Mouse (Mus musculus) forebrain, embryonic 15.5 days (tissue): ENCODE data around the gene Slco3a1. TPM values are rescaled to one million over a fixed set of nuclear protein-coding genes. Genes with fewer than 3 reads are reported as not detected.
A peak's percentile ranks its signal among the peaks of the same experiment; 100 is the strongest.

ENCODE experiments used
- ATAC-seq: fragments of 200-750 bp; cut with Nextera tagmentation; replicated peaks from 2 replicates; pipeline ENCODE4 v1.8.0; 2017; ENCODE audit warnings: mild to moderate bottlenecking, moderate TSS enrichment, moderate library complexity
- H3K27ac ChIP-seq: fragments of 300-500 bp; sonication (generic); replicated peaks from 2 replicates; pipeline ENCODE4 v1.5.1; 2015; ENCODE audit warnings: mild to moderate bottlenecking, inconsistent platforms
- H3K27me3 ChIP-seq: fragments of 300-500 bp; sonication (generic); 2 replicates; pipeline ENCODE4 v1.6.1; 2015; ENCODE audit warnings: inconsistent platforms
- H3K36me3 ChIP-seq: fragments of 300-500 bp; sonication (generic); 2 replicates; pipeline ENCODE4 v1.6.1; 2015; ENCODE audit warnings: mild to moderate bottlenecking, inconsistent platforms
- H3K4me1 ChIP-seq: fragments of 300-500 bp; sonication (generic); 2 replicates; pipeline ENCODE4 v1.6.1; 2015; ENCODE audit warnings: inconsistent platforms
- H3K4me2 ChIP-seq: fragments of 300-500 bp; sonication (generic); replicated peaks from 2 replicates; pipeline ENCODE4 v1.6.1; 2015; ENCODE audit warnings: mild to moderate bottlenecking, inconsistent platforms
- H3K4me3 ChIP-seq: fragments of 300-500 bp; sonication (generic); 2 replicates; pipeline ENCODE4 v1.5.1; 2015; ENCODE audit warnings: mild to moderate bottlenecking, inconsistent platforms
- H3K9ac ChIP-seq: fragments of 300-500 bp; sonication (generic); replicated peaks from 2 replicates; pipeline ENCODE4 v1.6.1; 2015; ENCODE audit warnings: mild to moderate bottlenecking, inconsistent platforms
- H3K9me3 ChIP-seq: fragments of 300-500 bp; sonication (generic); 2 replicates; pipeline ENCODE4 v1.6.1; 2016; ENCODE audit warnings: inconsistent platforms
- WGBS: fragments of 180-500 bp; shearing (Covaris S2); methylation state at CpG from one replicate; pipeline ENCODE4 v1.1.7; 2015; ENCODE audit warnings: mixed read lengths; 5-methylcytosine and 5-hydroxymethylcytosine counted together
- polyA plus RNA-seq: library from polyadenylated mRNA; unstranded; fragments of >200 nt; fragmentation: Nextera tagmentation; extraction: Ambion mirVana; gene quantifications from 2 replicates; pipeline ENCODE4 v1.2.1, GENCODE M21; 2015

Gene Slco3a1
- polyA plus RNA-seq, 1 experiment from 2014 or later, result 21.1 TPM

- no peak overlapping the region for H3K4me2 ChIP-seq
- no peak overlapping the region for H3K9ac ChIP-seq
- ATAC-seq, result 0 out of 2 replicates have a peak, but pooled peaks have one; percentile 29
- no peaks in the 10 kb centered on the region for H3K9me3 ChIP-seq
- WGBS, result 60% methylated on average over 7 of the region's 7 CpGs
- no peak overlapping the region for H3K4me3 ChIP-seq
- H3K27me3 ChIP-seq, result no peaks in the 10 kb centered on the region
- peaks cover 17% of the 10 kb centered on the region; the same call in 1 of the 2 replicates for H3K4me1 ChIP-seq
- H3K36me3 ChIP-seq, result no peaks in the 10 kb centered on the region
- H3K27ac ChIP-seq, result 0 out of 2 replicates have a peak overlapping the region, but pooled peaks have one; percentile 34
These were observed 206.2 kb downstream of the Slco3a1 start for GRCm38 (mm10) chr7:74348318-74348890.

- Histone ChIP-seq H3K9ac (no peak overlapping the region), H3K27me3 (no peaks in the 10 kb centered on the region), H3K4me1 (peaks cover 17% of the 10 kb centered on the region; the same call in 1 of the 2 replicates)
These were observed 207.6 kb downstream of the Slco3a1 start for GRCm38 (mm10) chr7:74347026-74347425.

GRCm38 (mm10) chr7:74346451-74346850 is 208.1 kb downstream of the Slco3a1 start:
- Histone ChIP-seq H3K36me3 (no peaks in the 10 kb centered on the region), H3K27ac (no peak overlapping the region), H3K27me3 (no peaks in the 10 kb centered on the region), H3K9ac (no peak overlapping the region), H3K9me3 (no peaks in the 10 kb centered on the region), H3K4me2 (no peak overlapping the region), H3K4me3 (no peak overlapping the region), H3K4me1 (peaks cover 17% of the 10 kb centered on the region; the same call in 1 of the 2 replicates)
- no peak for ATAC-seq
- 64% methylated on average over 3 of the region's 3 CpGs for WGBS

More at GRCm38 (mm10) chr7:74347026-74347425, 207.6 kb downstream of the Slco3a1 start:
- Histone ChIP-seq H3K4me3 (no peak overlapping the region), H3K27ac (no peak overlapping the region), H3K36me3 (no peaks in the 10 kb centered on the region), H3K9me3 (no peaks in the 10 kb centered on the region), H3K4me2 (no peak overlapping the region)
- WGBS, result 77% methylated on average over 9 of the region's 9 CpGs
- no peak for ATAC-seq

GRCm38 (mm10) chr7:74341149-74341805 is 213.3 kb downstream of the Slco3a1 start:
- Histone ChIP-seq H3K9me3 (no peaks in the 10 kb centered on the region), H3K4me3 (no peak overlapping the region), H3K27me3 (no peaks in the 10 kb centered on the region), H3K4me1 (no peaks in the 10 kb centered on the region), H3K9ac (no peak overlapping the region), H3K4me2 (no peak overlapping the region), H3K27ac (no peak overlapping the region), H3K36me3 (no peaks in the 10 kb centered on the region)
- WGBS, result 55% methylated on average over 4 of the region's 4 CpGs
- no peak for ATAC-seq

GRCm38 (mm10) chr7:74340419-74340954 is 214.1 kb downstream of the Slco3a1 start:
- Histone ChIP-seq H3K4me1 (no peaks in the 10 kb centered on the region), H3K4me3 (no peak overlapping the region), H3K36me3 (no peaks in the 10 kb centered on the region), H3K27ac (no peak overlapping the region), H3K27me3 (no peaks in the 10 kb centered on the region), H3K4me2 (no peak overlapping the region), H3K9ac (no peak overlapping the region), H3K9me3 (no peaks in the 10 kb centered on the region)
- no peak for ATAC-seq
- WGBS, result 91% methylated on average over 8 of the region's 8 CpGs

- ATAC-seq, result no peak
- WGBS, result 82% methylated on average over 6 of the region's 6 CpGs
These were observed 216.7 kb downstream of the Slco3a1 start for GRCm38 (mm10) chr7:74337677-74338420.

GRCm38 (mm10) chr7:74332323-74332722 is 222.3 kb downstream of the Slco3a1 start:
- no peak overlapping the region for H3K27ac ChIP-seq
- peaks cover 8% of the 10 kb centered on the region; the same call in 1 of the 2 replicates for H3K4me1 ChIP-seq
- ATAC-seq, result no peak
- WGBS, result 69% methylated on average over 3 of the region's 3 CpGs
- H3K9ac ChIP-seq, result no peak overlapping the region
- no peaks in the 10 kb centered on the region for H3K9me3 ChIP-seq
- H3K27me3 ChIP-seq, result no peaks in the 10 kb centered on the region
- no peak overlapping the region for H3K4me3 ChIP-seq
- H3K4me2 ChIP-seq, result no peak overlapping the region
- H3K36me3 ChIP-seq, result no peaks in the 10 kb centered on the region

More at GRCm38 (mm10) chr7:74337677-74338420, 216.7 kb downstream of the Slco3a1 start:
- no peak overlapping the region for H3K9ac ChIP-seq
- H3K9me3 ChIP-seq, result no peaks in the 10 kb centered on the region
- no peaks in the 10 kb centered on the region for H3K4me1 ChIP-seq
- no peak overlapping the region for H3K27ac ChIP-seq
- no peaks in the 10 kb centered on the region for H3K36me3 ChIP-seq
- H3K27me3 ChIP-seq, result no peaks in the 10 kb centered on the region
- no peak overlapping the region for H3K4me3 ChIP-seq
- H3K4me2 ChIP-seq, result no peak overlapping the region

- no peak for ATAC-seq
- no peak overlapping the region for H3K9ac ChIP-seq
- H3K9me3 ChIP-seq, result no peaks in the 10 kb centered on the region
- no peak overlapping the region for H3K4me2 ChIP-seq
- H3K4me3 ChIP-seq, result no peak overlapping the region
- 80% methylated on average over 7 of the region's 7 CpGs for WGBS
- peaks cover 8% of the 10 kb centered on the region; the same call in 1 of the 2 replicates for H3K4me1 ChIP-seq
- no peaks in the 10 kb centered on the region for H3K27me3 ChIP-seq
- H3K36me3 ChIP-seq, result no peaks in the 10 kb centered on the region
- H3K27ac ChIP-seq, result no peak overlapping the region
These were observed 223.5 kb downstream of the Slco3a1 start for GRCm38 (mm10) chr7:74330858-74331726.

GRCm38 (mm10) chr7:74330117-74330857 is 224.3 kb downstream of the Slco3a1 start:
- Histone ChIP-seq H3K27ac (peak overlapping the region; percentile 38; the same call in 1 of the 2 replicates), H3K9me3 (no peaks in the 10 kb centered on the region), H3K36me3 (no peaks in the 10 kb centered on the region), H3K4me3 (no peak overlapping the region), H3K27me3 (no peaks in the 10 kb centered on the region), H3K9ac (no peak overlapping the region), H3K4me1 (peaks cover 12% of the 10 kb centered on the region), H3K4me2 (no peak overlapping the region)
- 66% methylated on average over 7 of the region's 7 CpGs for WGBS
- no peak for ATAC-seq

- Histone ChIP-seq H3K4me1 (peaks cover 25% of the 10 kb centered on the region), H3K9me3 (no peaks in the 10 kb centered on the region), H3K9ac (no peak overlapping the region), H3K27ac (no peak overlapping the region), H3K27me3 (no peaks in the 10 kb centered on the region), H3K4me2 (no peak overlapping the region), H3K4me3 (no peak overlapping the region), H3K36me3 (no peaks in the 10 kb centered on the region)
- no peak for ATAC-seq
- 93% methylated on average over 1 of the region's 1 CpGs for WGBS
These were observed 225.6 kb downstream of the Slco3a1 start for GRCm38 (mm10) chr7:74329004-74329403.

GRCm38 (mm10) chr7:74327716-74328115 is 226.9 kb downstream of the Slco3a1 start:
- H3K9me3 ChIP-seq, result no peaks in the 10 kb centered on the region

More at GRCm38 (mm10) chr7:74327716-74328115, 226.9 kb downstream of the Slco3a1 start:
- no peak overlapping the region for H3K27ac ChIP-seq
- H3K4me2 ChIP-seq, result no peak overlapping the region
- ATAC-seq, result no peak
- no peaks in the 10 kb centered on the region for H3K36me3 ChIP-seq
- 89% methylated on average over 5 of the region's 5 CpGs for WGBS
- peaks cover 37% of the 10 kb centered on the region for H3K4me1 ChIP-seq
- no peak overlapping the region for H3K9ac ChIP-seq
- no peaks in the 10 kb centered on the region for H3K27me3 ChIP-seq
- H3K4me3 ChIP-seq, result no peak overlapping the region
